Mouse (Mus musculus) ovary, postnatal 14 days (tissue): ENCODE measurements at regions not wholly inside any gene's neighbourhood (a gene's known extent, or its start where the extent isn't known, plus 50 kb on each side); places are given as distances from the start of the nearest gene placed in this dataset.
A peak's percentile ranks its signal among the peaks of the same experiment; 100 is the strongest.

Source experiments
- DNase-seq: peaks from one replicate; pipeline ENCODE4 v3.0.0; 2022; ENCODE audit warnings: low spot score

DNA sequence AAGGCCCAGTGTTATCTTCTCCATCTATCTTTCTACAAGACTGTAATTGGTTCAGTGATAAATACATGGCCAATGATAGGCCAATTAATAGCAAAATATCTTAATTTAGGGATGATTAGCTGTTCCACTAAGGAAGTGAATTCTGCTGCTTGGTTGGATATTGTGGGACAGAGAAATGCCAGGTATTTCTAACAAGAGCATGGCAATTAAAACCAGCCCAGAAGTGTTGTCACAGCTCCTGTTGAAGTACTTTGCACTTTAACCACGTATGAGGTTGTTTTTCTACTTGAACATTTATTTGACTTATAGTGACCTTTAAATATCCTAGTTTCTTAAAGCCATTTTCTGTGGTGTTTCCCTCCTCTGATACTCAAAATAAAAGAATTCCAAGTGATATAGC lies 65.7 kb upstream of the Acsl4 start:
- DNase-seq, result no peak

DNA sequence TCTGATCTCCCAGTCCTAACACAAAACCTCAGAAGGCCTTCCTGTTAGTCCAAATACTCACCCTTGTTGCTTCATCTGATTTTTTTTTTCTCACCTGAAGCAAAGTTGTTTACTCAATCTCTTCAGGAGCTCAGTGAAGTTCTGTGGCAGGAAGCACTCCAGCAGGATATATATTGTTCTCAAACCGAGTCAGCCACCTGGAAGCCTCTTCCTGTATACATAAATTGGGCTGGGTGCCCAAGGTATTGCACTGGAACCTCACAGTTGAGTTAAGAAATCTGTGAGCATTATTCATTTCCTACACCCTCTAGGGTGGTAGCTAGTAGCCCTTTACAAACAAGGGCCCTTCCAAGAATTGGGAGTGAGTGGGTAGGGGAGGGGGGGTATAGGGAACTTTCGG lies 73.8 kb upstream of the Acsl4 start:
- DNase-seq, result no peak

DNA sequence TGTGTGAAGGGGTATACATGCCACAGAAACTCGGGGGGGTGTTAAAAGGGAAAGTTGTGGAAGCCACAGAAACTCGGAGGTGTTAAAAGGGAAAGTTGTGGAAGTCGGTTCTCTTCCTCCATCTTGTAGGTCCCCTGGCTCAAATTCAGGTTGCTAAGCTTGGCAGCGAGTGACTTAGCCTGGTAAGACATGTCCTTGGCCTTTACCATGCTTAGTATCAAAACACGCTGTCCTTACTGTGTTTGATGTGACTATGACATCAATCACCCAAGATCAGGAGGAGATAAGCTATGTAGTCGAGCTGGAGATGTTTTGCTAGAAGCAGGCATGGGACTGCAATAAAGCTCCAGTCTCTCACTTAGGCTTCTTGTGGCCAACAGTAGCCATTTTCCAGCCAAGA lies 74.4 kb upstream of the Acsl4 start:
- no peak for DNase-seq

DNA sequence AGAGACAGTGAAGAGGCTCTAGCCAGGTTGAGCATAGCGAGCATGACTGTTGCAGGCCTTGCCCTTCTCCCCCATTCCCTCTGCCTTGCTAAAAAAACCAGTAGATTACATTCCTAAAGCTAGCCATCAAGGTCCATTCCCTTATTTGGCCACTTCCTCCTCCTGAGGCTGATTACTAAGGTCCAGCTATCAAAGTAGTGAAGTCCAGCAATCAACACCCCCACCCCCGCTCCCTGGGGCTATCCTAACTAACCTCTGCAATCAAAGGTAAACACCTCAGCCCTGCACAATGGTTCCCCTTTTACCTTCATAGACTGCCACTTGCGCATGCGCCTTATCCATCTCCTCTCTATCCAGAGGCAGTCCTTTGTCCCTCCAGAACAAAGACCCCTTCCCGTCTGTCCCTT lies 77.5 kb upstream of the Acsl4 start:
- no peak for DNase-seq

DNA sequence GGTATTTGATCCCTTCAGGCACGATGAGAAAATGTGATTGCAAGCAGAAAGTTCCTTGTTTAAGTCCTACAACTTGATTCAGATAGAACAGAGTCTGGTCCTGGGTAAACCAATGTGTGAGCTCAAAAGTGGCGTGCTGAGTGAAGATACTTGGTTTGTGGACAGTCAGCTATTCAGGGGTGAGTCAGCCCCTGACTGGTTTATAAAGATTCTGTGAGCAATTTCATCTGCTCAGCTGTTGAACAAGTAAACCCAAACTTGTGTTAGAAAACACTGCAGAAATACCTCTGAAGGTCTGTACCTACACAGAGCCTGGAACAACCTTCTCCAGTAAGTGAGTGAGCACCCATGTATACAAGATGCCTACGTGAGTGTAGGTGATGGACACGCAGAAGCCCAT lies 78.1 kb upstream of the Acsl4 start:
- DNase-seq, result no peak

DNA sequence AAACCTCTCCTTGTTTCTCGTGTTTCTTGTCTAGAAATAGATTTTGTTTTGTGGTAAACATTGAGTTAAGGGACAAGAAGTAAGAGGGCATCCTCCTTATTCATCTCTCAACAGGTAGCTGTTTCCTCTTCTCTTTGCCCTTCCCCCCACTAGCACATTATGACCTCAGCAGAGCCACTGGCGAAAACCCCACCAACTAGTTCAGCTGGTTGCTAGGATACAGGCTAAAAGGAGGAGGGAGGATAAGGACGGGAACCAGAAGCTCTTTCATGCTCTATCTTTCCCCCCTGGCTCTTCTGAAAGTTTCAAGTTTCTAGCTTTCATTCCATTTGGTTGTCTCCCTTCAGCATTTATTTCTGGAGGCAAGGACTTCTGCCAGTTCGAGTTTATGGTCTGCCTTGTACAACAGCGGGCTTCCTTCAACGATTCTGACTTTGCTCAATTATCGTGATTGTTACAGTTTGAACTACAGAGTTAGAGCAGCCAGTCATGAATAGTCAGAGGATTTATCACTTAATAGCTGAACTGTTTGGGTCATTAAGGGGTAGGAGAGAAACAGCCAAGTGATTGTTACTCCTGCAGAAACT lies 78.8 kb upstream of the Acsl4 start:
- DNase-seq, result no peak

DNA sequence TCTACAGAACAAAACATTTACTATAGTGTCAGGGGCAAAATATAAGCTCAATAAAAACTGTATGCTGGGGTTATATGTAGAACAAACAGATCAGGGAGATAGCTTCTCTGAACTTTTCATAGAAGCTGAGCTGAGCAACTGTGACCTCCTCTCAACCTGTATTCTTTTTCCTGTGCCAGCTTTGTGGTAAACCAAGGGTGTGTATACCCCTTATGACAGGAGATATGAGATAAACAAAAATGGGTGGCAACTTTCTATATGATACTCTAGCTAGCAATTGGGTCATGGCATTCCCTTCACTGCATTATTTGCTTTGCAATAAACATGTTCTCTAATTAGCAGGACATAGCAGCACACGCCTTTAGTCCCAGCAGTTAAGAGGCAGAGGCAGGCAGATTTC lies 79.7 kb upstream of the Acsl4 start:
- DNase-seq, result no peak

DNA sequence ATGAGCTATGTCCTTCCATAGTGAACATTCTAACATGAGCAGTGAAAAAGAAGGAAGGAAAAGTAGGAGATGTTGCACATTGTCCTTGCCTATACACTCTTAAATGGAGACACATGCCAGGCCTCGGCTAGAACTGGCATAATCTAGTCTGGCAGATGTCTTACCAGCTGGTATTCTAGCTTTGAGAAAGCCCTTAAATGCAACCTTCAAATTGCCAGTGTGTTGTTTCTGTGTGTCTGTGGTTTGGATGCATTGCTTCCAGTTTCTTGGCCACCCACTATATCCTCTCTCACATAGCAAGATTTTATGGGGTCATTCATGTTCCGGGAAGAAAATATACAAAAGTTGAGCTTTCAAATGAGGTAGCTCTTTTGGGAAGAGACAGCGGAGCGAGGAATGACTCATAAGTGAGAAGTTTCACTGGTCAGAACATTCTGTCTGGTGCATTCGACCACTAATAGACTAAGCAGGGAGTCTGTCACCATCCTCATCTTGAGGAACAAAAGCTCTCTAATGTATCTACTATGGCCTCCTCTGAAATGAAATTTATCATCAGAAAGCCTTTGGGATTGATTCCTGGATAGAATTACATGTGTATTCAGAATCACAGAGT lies 91.0 kb upstream of the Acsl4 start:
- DNase-seq, result no peak

DNA sequence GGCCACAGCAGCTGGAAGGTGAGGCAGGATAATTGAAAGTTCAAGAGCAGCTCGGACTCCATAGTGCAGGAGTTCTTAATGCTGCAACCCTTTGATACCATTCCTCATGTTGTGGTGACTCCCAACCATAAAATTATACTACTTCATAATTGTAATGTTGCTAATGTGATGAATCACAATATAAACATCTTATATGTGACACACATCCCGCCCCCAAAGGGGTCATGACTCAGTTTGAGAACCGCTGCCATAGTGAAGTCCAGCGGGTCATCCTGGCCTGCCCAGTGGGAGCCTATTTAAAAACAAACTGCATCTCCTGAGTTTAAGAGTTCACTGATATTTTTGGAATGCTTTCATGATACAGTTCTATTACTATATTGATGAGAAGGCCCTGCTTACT lies 97.7 kb upstream of the Acsl4 start:
- DNase-seq, result no peak

DNA sequence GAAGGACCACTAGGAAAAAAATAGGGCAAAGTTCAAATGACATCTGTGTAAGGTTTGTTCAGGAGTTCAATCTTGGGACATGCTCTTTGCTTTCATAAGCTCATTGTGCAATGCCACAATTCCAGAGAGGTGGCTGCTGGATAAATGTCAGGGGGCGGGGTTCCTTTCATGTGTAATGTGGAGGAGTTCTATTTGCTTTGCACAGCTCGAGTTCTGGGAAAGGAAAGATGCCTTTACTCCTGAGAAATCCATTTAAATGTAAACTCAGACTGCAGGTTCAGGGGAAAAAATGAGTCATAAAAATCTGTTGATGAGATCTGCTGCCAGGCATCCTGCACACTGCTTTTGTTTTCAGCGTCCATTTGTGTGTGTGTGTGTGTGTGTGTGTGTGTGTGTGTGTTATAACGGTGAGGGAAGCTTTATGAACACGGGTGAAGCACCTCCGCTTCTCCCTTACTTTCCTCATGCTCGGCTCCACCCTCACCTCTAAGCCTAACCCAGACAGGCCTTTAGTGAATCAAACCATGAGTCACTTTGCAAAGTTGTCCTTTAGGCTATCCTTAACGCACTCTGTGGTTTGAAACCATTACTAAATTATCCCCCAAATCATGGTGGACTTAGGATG lies 99.9 kb upstream of the Acsl4 start:
- peak; percentile 5 for DNase-seq

DNA sequence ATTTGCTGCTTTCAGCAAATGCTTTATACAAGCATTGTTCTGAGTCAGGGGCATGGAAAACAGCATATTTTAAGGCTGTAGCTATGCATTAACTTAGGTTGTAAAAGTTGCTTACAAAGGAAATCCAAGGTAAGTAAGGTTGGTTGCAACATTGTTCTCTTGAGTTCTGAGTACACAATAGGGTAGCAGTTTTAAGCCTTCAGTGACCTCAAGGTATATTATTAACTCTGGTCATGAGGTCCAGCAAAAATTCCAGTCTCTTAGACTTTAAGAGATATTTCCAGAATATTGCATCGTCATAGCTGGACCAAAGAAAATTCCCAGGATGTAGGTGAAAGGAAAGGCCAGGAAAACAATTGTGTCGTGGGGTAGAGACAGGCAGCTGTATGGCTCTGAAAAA lies 110.8 kb upstream of the Acsl4 start:
- no peak for DNase-seq

DNA sequence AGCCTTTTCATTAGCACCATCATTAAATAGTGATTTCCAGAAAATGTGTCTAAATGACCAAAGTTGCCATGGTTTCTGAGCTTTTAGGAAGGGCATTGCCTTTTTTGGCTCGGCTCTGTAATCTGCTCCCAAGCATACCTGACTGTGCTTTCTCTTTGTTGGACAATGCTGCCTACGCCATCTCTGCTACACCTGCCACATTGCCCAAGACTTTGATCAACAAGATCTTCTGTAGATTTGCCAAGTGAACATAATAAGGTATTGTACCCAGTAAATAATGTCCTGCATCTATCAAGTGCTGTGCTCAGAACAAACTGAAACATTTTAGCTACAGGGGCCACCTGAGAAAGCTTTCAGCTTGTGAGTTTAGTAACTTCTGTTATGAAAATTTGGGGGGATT lies 114.6 kb upstream of the Acsl4 start:
- DNase-seq, result no peak

DNA sequence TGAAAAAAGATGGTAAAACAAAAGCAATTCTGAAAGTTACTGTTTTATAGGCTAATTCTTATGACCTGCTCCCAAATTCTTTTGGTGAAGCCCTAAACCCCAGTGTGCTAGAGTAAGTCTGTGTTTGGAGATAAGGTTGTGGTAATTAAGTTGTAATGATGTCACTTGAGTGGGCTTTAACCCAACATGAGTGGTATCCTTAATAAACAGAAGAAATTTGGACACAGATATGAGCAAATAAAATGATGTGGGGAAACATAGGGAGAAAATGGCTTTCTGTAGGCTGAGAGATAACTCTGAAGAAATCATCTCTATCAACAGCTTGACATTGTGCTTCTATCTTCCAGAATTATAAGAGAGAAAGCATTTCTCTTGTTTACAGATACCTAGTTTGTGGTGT lies 117.1 kb upstream of the Acsl4 start:
- no peak for DNase-seq

DNA sequence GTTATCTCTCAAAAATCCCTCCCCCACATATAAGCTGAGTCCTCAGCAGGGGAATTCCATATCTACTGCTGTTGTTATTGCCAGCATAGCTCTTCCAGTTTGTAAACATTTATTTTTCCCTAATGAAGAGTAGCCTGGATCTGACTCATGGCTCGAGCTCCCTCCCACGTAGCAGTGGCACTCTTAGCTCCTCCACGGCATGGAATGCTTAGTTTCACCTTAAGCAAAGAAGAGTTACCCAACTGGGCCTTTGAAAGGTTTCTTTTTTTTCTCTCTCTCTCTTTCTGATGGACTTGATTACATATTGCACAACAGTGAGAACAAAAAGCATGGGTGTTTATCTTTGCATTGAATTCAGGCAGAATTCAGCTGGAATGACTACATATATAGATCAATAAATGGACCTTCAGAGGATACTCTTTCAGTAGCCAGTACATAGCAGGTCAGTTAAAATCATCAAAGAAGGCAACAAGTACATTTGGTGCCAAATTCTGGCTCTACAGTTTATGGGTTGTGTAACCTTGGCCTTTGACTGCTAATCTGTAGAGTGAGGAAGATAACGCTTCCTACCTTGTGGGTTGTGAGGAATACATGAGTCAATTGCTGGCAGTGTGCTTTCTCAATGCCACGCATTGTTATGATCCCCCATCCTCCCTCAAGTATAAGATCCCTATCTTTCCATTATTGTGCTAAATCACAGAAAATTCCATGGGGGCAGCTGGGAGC lies 126.2 kb upstream of the Acsl4 start:
- no peak for DNase-seq

DNA sequence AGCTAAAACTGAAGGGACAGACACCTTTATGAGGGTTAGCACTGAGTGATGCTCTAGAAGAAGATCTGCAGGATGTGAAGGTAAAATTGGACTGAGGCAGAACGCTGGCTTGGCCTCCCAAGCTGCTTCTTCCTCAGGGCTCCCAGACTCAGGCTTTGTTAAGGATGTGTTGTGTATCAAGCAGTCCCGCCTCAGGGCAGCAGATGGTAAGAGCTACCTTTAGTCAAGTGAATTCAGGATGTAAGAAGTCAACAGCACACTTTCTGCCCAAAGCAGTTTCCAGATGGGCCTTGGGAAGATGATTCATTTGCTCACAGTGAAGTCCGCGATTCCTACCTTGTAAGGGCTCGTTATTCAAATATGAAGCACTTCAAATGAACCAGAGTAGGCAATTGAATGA lies 126.9 kb upstream of the Acsl4 start:
- no peak for DNase-seq

DNA sequence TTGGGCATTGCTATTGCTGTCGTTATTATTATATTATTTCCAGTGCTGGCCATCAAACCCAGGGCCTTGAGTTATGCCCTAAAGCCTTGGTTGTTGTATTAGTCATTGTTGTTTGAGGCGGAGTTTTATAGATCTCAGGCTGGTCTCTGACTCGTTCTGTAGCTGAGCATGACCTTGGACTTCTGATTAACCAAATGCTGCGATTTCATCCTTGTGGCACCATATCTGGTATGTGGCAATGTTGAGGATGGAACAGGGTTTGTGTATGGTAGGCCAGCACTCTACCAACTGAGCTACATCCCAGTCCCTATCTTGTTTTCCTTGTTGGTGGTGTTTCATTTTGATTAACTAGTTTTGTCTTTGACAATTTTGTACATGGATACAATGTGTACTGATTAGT lies 130.7 kb upstream of the Acsl4 start:
- no peak for DNase-seq

DNA sequence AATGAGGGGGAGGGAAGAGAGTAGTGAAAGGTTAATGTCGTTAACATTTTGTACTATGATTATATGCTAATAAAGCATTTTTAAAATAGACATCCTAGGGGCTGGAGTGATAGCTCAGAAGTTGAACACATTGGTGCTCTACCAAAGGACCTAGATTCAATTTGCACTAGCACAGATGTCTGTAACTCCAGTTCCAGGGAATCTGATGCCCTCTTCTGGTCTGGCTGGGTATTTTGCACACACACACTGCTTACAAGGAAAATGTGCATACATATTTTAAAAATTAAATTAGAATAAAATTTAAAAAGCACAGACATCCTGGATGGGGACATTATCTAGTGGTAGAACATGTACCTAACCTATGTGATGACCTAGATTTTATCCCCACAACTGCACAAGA lies 136.6 kb upstream of the Acsl4 start:
- no peak for DNase-seq

DNA sequence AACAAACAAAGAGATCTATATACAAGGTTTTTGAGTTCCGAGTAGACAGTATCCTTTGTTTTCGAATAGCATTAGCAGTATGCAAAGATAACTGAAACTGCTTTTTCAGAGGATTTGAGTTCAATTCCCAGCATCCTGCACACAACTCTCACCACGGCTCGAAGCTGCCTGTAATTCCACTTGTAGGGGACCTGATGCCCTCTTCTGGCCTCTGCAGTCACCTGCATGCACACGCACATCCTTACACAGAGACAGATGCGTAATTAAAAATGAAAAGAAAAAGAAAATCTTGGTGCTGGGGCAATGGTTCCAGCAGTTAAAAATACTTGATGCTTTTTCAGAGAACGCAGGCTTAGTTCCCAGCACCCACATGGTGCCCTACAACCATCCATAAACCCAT lies 139.6 kb upstream of the Acsl4 start:
- no peak for DNase-seq

DNA sequence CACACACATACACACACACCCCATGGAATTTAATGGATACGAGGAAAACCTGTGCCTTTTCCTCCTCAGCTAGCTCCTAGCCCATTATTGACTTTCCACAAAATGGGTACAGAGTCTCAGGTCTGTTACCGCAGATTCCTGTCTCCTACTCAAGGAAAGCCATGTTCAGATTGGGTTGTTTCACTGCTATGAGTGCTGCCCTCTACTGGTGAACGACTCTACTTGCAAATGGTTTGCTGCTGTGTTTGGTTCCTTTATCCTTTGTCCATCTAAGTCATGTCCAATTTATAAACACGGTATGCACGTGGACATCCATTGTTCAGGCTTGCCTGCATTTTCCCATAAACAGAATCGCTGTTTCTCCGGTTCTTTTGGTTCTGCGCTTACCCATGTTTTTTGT lies 144.4 kb upstream of the Acsl4 start:
- no peak for DNase-seq

DNA sequence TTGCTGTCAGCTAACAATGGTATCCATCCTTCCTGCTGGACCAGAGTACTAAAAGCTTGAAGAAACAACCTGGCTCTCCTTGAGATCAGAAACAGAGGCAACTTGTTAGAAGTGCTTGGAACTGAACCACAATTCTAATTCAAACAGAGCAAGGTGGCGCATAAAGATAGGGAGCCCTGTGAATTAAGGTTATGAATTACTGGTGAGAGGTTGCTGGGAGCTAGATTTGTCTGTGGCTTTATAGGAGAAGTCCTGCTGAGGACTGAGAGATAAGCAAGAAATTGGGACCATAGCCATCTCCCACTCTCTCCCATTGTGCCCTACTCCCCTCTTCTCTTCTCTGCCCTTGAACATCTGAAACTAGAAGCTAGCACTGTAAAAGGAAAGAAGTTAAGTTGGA lies 145.2 kb upstream of the Acsl4 start:
- no peak for DNase-seq

DNA sequence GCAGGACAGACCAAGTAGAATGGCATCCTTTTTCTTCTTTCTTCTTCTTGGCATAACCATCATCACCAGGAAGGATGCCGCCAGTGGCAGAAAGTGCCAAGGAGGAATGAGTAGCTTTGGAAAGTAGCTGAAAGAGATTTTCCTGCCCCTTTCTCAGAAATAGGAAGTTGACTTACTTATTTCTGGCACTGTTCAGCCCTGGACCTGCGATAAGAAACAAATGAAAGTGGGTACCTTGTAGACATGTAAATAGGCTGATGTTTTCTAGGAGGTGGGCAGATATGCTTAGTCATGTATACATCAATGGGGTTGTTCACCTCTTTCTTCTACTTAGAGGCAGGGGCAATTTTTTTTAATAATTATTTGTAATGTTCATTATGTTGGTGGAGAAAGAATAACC lies 145.3 kb upstream of the Tmem164 start:
- no peak for DNase-seq

DNA sequence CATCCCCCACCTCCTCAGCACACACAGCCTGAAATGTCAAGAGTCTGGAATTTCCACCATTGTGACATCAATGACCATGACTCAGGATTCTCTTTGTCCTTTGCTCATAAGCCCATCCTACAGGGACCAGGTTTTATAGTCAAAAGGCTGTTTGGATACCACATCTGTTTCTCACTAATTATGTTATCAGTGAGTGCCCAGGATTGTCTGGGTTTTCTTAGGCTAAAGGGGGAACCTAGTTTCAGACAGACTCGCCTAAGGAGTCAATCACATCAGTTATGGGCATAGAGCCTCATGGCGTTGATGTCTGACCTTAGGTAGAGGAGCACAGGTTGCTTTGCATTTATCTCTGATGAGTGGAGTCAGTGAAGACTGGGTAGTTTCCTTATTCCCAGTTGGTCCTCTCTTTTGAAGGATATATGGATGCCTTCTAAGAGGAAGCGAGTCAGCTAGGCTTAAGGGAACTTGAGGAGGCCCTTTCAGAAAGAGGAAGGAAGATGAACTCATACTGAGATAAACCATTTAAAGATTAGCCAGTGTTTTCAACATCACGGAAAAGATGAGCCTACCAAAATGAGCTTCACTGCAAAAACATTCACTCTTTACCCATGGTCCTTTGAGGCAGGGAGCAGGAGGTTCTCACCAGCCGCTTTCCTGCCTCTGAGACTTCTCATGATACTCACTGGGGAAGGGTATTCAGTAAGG lies 143.8 kb upstream of the Tmem164 start:
- no peak for DNase-seq

DNA sequence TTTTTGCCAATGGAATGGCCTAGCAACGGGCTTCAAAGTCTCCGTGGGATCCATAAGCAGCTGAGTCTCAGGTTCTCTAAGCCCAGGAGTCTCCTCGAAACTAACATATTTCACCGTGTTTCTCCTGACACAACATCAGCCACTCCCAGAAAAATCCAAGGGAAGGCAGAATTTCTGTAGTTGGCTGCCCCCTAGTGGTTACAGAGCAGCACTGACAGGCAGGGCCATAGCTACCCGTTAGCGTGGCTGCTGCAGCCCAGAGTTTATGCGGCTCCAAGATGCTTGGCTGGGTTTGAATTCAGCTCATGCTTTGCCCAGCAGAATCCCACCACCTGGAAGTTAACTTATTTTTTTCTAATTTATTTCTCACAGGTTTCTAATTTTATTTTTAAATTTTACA lies 140.9 kb upstream of the Tmem164 start:
- peak; percentile 51 for DNase-seq
